Mouse (Mus musculus) embryonic fibroblast, embryonic 13.5 days (primary cell): ENCODE results near the gene Tcam1.

ENCODE experiments used
- CTCF ChIP-seq: IDR thresholded peaks from 2 replicates; pipeline ENCODE4 v1.5.1; 2011; ENCODE audit warnings: mild to moderate bottlenecking, control low read depth, low read length, moderate library complexity, borderline replicate concordance; ENCODE audit not compliant: insufficient read depth
- POLR2A ChIP-seq: IDR thresholded peaks from 2 replicates; pipeline ENCODE4 v1.6.1; 2011; ENCODE audit warnings: low read depth, mild to moderate bottlenecking, control low read depth, low read length, moderate library complexity

GRCm38 (mm10) chr11:106274971-106275411 is 1.5 kb upstream of the Tcam1 start:
- TF ChIP-seq POLR2A (no peak), CTCF (no peak)
